Mouse (Mus musculus): Measurements from ENCODE around the gene Pim3. TPM values are rescaled to one million over a fixed set of nuclear protein-coding genes. Genes with fewer than 3 reads are reported as not detected.

The Pim3 gene
- polyA plus RNA-seq, 1 experiment: 14.1 TPM

- Histone ChIP-seq H3K36me3 (replicated peaks; ENCODE audit: low read length) (no peaks in the 10 kb centered on the region), H3K27me3 (replicated peaks) (peaks cover 95% of the 10 kb centered on the region), H3K4me3 (replicated peaks) (no peak overlapping the region), H3K9me3 (peaks cover 13% of the 10 kb centered on the region), H3K4me1 (peaks cover 14% of the 10 kb centered on the region)
- no peak for TF ChIP-seq GATA1 (IDR thresholded peaks at IDR 0.05; ENCODE audit: borderline replicate concordance, low read length)
- TF ChIP-seq FLI1 (IDR thresholded peaks at IDR 0.05; ENCODE audit: low read length): no peak
Observed at GRCm38 (mm10) chr15:88848661-88849060, 13.3 kb upstream of the Pim3 start.

- no peak overlapping the region for H3K4me3 ChIP-seq (replicated peaks)
- TF ChIP-seq FLI1 (IDR thresholded peaks at IDR 0.05; ENCODE audit: low read length) (no peak), GATA1 (IDR thresholded peaks at IDR 0.05; ENCODE audit: borderline replicate concordance, low read length) (no peak)
- H3K4me1 ChIP-seq: peaks cover 18% of the 10 kb centered on the region
- peaks cover 13% of the 10 kb centered on the region for H3K9me3 ChIP-seq
- H3K36me3 ChIP-seq (replicated peaks; ENCODE audit: low read length): no peaks in the 10 kb centered on the region
- H3K27me3 ChIP-seq (replicated peaks): peaks cover 91% of the 10 kb centered on the region
Observed at GRCm38 (mm10) chr15:88849621-88850020, 12.4 kb upstream of the Pim3 start.

- Histone ChIP-seq H3K4me1 (peaks cover 18% of the 10 kb centered on the region), H3K4me3 (replicated peaks) (no peak overlapping the region), H3K36me3 (replicated peaks; ENCODE audit: low read length) (no peaks in the 10 kb centered on the region), H3K9me3 (peaks cover 8% of the 10 kb centered on the region), H3K27me3 (replicated peaks) (peaks cover 87% of the 10 kb centered on the region)
- no peak for TF ChIP-seq GATA1 (IDR thresholded peaks at IDR 0.05; ENCODE audit: borderline replicate concordance, low read length)
- no peak for TF ChIP-seq FLI1 (IDR thresholded peaks at IDR 0.05; ENCODE audit: low read length)
Observed at GRCm38 (mm10) chr15:88850146-88850826, 11.7 kb upstream of the Pim3 start.

GRCm38 (mm10) chr15:88851076-88851475 is 10.9 kb upstream of the Pim3 start:
- H3K27me3 ChIP-seq (replicated peaks): peaks cover 87% of the 10 kb centered on the region
- peaks cover 22% of the 10 kb centered on the region for H3K4me1 ChIP-seq
- no peak for TF ChIP-seq GATA1 (IDR thresholded peaks at IDR 0.05; ENCODE audit: borderline replicate concordance, low read length)
- TF ChIP-seq FLI1 (IDR thresholded peaks at IDR 0.05; ENCODE audit: low read length): no peak
- peaks cover under 1% of the 10 kb centered on the region for H3K9me3 ChIP-seq
- no peak overlapping the region for H3K4me3 ChIP-seq (replicated peaks)
- H3K36me3 ChIP-seq (replicated peaks; ENCODE audit: low read length): no peaks in the 10 kb centered on the region

- no peaks in the 10 kb centered on the region for H3K9me3 ChIP-seq
- no peak overlapping the region for H3K4me3 ChIP-seq (replicated peaks)
- no peaks in the 10 kb centered on the region for H3K36me3 ChIP-seq (replicated peaks; ENCODE audit: low read length)
- TF ChIP-seq FLI1 (IDR thresholded peaks at IDR 0.05; ENCODE audit: low read length) (no peak), GATA1 (IDR thresholded peaks at IDR 0.05; ENCODE audit: borderline replicate concordance, low read length) (no peak)
- H3K4me1 ChIP-seq: peaks cover 24% of the 10 kb centered on the region
- H3K27me3 ChIP-seq (replicated peaks): peaks cover 86% of the 10 kb centered on the region
Observed at GRCm38 (mm10) chr15:88851507-88852149, 10.4 kb upstream of the Pim3 start.

GRCm38 (mm10) chr15:88853106-88853505 is 8.9 kb upstream of the Pim3 start:
- Histone ChIP-seq H3K27me3 (replicated peaks) (peaks cover 87% of the 10 kb centered on the region), H3K4me1 (peaks cover 25% of the 10 kb centered on the region), H3K4me3 (replicated peaks) (no peak overlapping the region), H3K36me3 (replicated peaks; ENCODE audit: low read length) (no peaks in the 10 kb centered on the region), H3K9me3 (no peaks in the 10 kb centered on the region)
- TF ChIP-seq GATA1 (IDR thresholded peaks at IDR 0.05; ENCODE audit: borderline replicate concordance, low read length) (no peak), FLI1 (IDR thresholded peaks at IDR 0.05; ENCODE audit: low read length) (no peak)

- Histone ChIP-seq H3K4me3 (replicated peaks) (peak overlapping the region; percentile 65), H3K27me3 (replicated peaks) (peaks cover 88% of the 10 kb centered on the region), H3K36me3 (replicated peaks; ENCODE audit: low read length) (no peaks in the 10 kb centered on the region), H3K4me1 (peaks cover 28% of the 10 kb centered on the region), H3K9me3 (no peaks in the 10 kb centered on the region)
- no peak for TF ChIP-seq GATA1 (IDR thresholded peaks at IDR 0.05; ENCODE audit: borderline replicate concordance, low read length)
Observed at GRCm38 (mm10) chr15:88854119-88854968, 7.6 kb upstream of the Pim3 start.

- Histone ChIP-seq H3K4me1 (peaks cover 29% of the 10 kb centered on the region), H3K27me3 (replicated peaks) (peaks cover 88% of the 10 kb centered on the region), H3K9me3 (no peaks in the 10 kb centered on the region), H3K36me3 (replicated peaks; ENCODE audit: low read length) (no peaks in the 10 kb centered on the region), H3K4me3 (replicated peaks) (peak overlapping the region; percentile 67)
- TF ChIP-seq GATA1 (IDR thresholded peaks at IDR 0.05; ENCODE audit: borderline replicate concordance, low read length): no peak
- no peak for TF ChIP-seq FLI1 (IDR thresholded peaks at IDR 0.05; ENCODE audit: low read length)
Observed at GRCm38 (mm10) chr15:88854969-88855830, 6.8 kb upstream of the Pim3 start.

GRCm38 (mm10) chr15:88855896-88856417 is 6.0 kb upstream of the Pim3 start:
- Histone ChIP-seq H3K27me3 (replicated peaks) (peaks cover 84% of the 10 kb centered on the region), H3K4me3 (replicated peaks) (no peak overlapping the region), H3K9me3 (no peaks in the 10 kb centered on the region), H3K4me1 (peaks cover 32% of the 10 kb centered on the region), H3K36me3 (replicated peaks; ENCODE audit: low read length) (no peaks in the 10 kb centered on the region)
- no peak for TF ChIP-seq GATA1 (IDR thresholded peaks at IDR 0.05; ENCODE audit: borderline replicate concordance, low read length)
- TF ChIP-seq FLI1 (IDR thresholded peaks at IDR 0.05; ENCODE audit: low read length): no peak

All from megakaryocyte, embryonic 14.5 days (primary cell).